Mouse (Mus musculus) lung, postnatal 4 days (tissue): ENCODE measurements around the gene Fgd3.
A peak's percentile ranks its signal among the peaks of the same experiment; 100 is the strongest.

ENCODE experiments used
- DNase-seq, 2 experiments: peaks; one replicate each; pipeline ENCODE4 v3.0.0; 2021

Fgd3 gene

DNA sequence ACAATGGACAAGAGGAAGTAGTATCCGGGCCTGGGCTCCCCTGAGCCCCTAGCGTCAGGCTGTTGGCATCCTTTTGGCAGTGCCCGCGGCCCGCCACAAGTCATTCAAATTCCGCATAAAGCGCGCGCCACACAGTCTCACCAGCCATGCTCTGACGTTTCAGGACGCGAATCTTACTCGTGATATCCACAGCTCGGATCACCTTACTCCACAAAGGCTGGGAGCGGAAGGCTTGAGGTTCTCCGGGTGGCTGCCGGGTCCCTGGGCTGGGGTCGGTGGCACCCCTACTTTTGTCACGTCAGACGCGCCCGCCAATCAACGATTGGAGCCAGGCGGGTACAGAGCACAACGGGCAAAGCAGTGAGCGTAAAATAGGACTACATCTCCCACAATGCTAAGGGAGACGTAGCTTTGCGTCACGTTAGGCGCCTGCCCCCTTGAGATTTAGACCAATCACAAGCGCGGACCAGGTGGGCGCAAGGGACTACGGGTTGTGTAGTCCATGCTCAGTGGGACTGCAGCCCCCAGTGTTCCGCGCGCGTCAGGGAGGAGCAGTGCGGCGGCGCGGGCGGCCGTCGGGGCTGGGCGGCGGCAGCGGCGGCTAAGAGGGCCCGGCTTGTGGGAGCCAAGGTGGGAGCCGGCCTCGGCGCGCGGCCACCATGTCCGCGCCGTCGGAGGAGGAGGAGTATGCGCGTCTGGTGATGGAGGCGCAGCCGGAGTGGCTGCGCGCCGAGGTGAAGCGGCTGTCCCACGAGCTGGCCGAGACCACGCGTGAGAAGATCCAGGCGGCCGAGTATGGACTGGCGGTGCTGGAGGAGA, 21.1 kb upstream of the Fgd3 start, which contains the start of gene Bicd2:
Gene Bicd2 (plus strand): TSS at position 574 of the 819 bp plus-strand sequence.
- DNase-seq = peak; percentile 96 to 98

- peak; percentile 66 to 81 for DNase-seq
Observed at GRCm38 (mm10) chr13:49338893-49339546, 18.9 kb upstream of the Fgd3 start.

DNA sequence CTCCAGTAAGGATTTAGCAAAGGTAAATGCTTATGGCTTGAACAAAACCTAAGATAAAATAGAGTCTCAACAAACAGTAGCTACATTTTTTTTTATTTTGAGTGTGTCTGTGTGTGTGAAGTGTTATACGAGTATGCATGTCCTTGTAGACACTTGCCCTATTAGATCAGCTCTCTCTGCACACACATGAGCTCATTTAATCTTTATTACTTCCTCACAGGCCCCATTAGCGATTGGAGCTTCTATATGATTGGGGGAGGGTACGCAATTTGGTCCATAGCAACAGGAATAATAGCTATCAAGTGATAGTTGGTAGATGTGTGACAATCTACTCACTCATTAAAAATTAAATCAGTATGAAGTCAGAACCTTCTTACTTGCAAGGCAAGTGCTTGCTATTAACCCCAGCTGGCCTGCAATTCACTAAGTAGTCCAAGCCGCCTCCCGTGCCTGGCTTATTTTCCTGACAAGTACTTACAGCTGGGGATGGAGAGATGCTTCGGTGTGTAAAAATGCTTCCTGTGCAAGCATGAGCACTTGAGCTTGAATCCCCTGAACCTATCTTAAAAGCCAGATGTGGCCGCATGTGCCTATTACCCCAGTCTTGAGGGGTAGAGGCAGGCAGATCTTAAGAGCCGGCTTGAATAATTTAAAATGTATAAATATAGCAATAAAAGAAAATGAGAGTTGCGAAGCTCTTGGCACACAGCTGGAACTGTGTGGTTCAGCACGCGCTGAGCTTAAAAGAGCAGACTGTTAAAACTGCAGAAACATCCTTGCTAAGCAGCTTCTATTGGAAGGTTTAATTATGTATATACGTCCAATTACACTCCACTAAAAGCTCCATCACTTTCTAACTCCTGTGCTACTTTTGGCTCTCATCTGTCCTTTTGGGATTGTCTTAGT, 15.2 kb upstream of the Fgd3 start:
- DNase-seq = no peak

DNA sequence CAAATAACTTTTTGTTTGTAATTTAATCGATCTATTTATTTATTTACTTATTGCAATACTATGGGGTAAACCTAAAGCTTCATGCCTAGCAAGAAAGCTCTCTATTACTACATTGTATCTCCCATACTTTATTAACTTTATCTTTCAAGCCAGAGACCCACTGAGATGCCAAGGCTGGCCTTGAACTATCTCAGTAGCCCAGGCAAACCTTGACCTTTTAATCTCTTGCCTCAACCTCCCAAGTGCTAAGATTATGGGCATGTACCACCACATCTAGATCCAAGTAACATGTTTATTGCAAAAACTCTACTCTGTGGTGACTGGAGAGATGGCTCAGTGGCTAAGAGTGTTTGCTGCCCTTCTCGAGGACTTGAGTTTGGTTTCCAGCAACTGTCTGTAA, 13.1 kb upstream of the Fgd3 start:
- DNase-seq = no peak

DNA sequence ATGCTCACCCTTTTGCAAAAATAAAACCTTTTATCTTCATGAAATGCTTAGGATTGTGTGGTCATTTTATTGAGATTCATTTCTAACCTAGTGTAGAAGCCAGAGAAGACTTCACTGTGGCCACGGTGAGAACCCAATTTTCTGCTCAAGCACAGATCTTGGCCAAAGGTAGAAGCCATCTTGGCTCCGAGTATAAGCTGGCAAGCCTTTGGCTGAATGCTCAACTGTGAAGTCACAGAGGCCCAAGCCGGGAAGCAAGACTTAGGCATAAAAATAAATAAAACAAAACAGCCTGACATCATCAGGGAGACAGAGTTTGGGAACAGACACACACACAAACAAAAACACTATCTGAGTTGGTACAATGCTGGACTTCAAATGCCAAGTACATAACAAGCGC, 8.0 kb upstream of the Fgd3 start:
- no peak for DNase-seq

DNA sequence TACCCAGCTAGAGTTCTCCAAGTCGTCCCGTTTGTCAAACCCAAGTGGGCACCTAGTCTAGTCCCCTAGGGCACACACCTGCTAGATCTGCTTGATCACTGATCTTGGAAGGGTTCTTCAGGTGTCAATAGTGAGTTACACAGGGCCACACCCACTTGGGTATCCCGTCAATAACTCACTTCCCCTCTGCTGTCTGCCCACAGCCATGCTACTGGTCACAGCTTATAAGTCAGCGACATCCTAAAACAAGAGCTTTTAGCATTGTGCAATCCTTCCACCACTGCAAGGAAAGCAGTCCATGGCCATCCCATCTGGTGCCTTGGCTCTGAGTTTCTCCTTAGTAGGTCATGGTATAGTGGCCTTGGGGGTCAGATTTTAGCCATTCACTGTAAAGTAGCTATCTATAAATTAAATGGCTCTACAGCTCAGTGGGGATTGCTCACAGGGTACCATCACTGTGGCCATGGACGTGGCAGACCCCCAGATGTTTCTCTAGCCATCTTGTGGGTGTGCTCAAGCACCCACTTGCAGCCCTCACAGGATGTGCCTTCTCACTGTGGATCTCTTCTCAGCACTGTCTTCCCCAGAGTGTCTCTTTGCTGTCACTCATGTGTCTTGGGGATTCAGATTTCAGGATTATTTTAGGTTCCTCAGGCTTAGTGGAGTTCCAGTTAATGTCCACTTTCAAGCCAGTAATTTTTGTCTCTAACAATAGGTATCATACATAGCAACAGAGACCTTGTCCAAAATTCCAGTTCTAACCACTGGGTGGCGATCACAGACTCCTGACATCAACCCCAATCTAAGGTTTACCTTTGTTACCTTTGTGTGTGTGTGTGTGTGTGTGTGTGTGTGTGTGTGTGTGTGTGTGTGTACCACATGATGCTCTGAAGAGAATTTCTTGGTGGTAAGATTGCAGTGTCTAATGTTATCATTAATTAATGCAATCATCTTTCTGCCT, 6.4 kb upstream of the Fgd3 start:
- peak in 1 of 2 experiments; percentile 72 for DNase-seq

GRCm38 (mm10) chr13:49324871-49325270, 4.8 kb upstream of the Fgd3 start:
- no peak for DNase-seq

DNA sequence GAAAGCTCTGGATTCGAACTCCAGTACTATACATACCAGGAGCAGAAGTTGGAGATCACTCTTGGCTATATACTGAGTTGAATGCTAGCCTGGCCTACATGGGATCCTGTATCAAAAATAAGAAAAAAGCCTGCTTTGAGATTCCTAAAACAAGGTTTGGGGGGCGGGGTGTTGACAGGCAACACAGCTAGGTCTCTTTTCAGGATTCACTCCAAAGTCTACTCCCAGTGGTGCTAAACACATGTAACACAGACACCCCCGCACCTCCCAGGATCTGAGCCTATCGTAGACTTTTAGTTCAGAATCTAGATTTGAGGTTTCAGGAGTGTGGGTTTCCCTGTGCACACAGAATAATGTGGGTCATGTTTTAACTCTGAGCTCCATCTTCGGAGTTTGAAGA, 2.6 kb upstream of the Fgd3 start:
- DNase-seq = no peak

DNA sequence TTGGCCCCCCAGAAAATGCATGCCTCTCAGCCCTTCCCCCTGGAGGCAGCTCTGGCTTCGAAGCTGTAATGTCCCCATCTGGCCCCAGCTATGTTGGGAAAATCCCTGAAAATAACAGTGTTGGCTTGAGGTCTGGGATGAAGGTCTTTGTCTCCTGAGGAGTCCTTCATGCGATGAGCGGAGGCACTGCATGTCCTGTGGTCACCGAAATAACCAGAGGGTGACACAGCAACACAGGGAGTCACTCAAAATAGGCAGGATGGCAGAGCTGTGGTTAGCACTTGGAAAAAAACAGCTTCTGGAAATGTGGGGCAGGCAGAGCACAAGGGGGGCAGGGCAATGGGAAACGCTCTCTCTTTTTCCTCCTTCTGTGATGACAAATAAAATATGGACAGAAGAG, 2.1 kb upstream of the Fgd3 start:
- no peak for DNase-seq

DNA sequence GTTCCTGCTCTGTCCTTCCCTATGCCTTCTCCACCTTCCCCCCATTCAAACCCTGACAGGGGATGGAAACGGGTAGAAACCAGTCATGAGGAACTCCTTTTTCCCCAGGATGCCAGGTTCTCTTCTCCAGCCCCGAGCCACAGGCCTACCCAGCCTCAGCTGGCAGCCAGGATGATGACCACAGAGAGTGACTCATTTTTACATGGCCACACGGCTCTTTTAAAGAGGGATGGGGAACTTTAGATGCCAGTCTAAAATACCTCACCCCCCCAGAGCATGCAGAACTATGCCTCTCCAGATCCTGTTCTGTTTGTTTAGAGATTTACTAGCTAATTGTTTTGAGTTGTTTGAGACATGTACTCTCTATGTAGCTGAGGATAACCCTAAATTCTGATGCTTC, 1.3 kb upstream of the Fgd3 start:
- no peak for DNase-seq

DNA sequence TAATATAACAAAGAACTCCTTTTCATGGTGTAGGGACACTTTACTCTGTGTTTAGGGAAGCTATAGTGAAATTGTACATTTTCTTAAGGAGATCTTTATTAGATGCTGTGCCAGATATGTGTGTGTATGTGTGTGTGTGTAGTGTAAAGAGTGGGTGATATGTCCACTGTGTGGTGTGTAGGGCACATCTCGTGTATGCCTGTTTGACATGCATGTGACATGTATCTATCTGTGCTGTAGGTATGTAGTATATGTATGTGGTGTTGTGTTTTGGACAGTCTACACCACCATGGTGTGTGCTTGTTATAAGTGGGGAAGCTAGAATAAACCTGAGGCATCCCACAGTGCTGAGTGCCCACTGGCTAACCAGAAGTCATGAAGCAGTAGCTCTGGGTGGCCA, 403 bp upstream of the Fgd3 start:
- DNase-seq = no peak

- no peak for DNase-seq
Observed at GRCm38 (mm10) chr13:49317914-49318313, 2.2 kb downstream of the Fgd3 start.

DNA sequence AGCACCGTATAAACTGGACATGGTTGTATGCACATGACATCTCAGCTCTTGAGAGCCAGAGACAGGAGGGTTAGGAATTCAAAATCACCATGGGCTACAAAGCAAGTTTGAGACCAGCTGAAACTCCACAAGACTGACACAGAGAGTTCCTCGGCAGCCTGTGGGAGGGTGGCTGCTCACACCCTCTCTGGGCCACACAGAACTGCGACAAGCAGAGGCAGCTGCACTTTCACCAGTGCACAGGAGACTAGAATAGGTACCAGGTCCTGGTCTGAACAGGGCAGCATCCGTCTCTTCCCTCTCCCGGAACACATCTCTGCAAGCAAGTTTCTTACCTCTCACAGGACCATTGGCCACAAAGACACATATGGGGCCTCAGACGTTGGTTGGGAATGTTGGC, 2.6 kb downstream of the Fgd3 start:
- no peak for DNase-seq

DNA sequence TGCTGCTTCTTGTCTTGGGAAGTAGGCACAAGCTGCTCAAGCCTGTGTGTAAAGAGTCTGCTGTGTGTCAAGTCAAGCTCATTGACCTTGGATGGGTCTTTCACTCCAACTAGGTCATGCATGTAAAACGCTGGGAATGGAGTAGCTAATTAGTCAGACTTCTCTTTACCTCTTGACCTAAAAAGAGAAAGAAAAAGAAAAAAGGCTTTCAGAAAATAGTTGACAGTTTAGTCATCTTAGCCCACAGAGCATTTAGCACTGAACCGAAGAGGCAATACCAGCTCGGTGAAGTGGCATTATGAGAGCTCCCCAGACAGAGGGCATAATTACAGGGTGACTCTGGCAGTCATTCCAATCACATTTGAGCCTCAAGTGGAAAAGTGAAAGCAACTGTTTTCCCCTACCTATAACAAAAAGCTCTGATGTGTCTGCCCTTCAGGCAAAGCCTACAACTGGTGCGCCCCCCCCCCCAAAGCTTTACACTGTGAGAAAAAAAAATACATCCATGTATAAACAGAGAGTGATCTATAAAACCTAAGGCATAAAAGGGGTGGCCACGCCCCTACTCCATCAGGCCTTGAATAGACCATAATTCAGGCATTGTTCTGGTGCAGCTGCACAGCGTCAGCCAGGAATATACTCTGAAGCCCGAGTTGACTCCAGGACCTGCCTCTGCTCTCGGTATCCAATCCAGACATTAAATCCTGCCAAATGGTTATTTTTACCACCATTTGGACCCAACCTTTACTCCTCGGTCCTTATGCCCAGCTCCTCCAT, 3.5 kb downstream of the Fgd3 start:
- DNase-seq = no peak

DNA sequence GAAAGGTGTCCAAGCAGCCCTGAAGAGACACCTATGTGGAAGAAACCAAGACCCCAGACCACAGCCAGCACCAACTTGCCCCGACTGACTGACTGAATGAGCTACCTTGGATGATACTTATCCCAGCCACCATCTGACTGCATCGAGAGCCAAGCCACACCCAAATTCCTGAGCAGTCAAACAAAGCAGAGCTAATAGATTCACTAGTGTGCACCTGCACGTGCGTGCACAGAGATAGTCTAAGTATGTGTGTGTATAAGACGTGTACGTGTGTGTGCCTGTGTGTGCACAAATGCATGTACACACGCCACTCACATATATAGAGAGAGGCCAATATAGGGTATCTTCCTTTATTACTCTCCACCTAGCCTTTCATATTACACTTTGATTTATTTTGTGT, 8.5 kb downstream of the Fgd3 start:
- no peak for DNase-seq

- DNase-seq = no peak
Observed at GRCm38 (mm10) chr13:49309501-49309900, 10.6 kb downstream of the Fgd3 start.

- peak; percentile 39 to 68 for DNase-seq
Observed at GRCm38 (mm10) chr13:49308861-49309403, 11.2 kb downstream of the Fgd3 start.

- DNase-seq = no peak
Observed at GRCm38 (mm10) chr13:49308206-49308605, 11.9 kb downstream of the Fgd3 start.

- peak; percentile 68 to 78 for DNase-seq
Observed at GRCm38 (mm10) chr13:49307311-49307969, 12.7 kb downstream of the Fgd3 start.

DNA sequence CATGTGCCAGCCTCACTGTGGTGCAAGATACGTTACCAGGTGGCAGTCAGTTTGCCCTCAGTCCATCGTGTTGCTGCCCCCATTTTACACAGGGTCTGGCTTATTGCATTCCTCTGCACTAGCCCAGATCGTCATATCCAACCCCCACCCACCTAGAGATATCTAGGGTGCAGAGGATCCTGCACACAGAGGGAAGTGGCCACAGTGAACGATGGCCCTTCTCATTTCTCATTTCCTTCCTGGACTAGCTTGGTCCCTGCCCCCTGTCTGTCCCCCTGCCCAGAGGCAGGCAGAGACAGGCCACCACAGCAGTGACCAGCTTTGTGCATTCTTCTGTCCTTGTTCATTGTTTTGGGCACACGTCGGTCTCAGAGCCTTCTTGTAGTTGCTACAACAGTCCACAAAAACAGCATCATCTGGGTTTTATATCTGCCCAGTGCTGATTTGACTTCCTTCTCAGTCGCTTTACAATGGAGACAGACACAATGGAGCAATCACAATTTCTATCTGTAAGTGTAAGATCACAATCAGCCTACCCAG, 13.3 kb downstream of the Fgd3 start:
- DNase-seq = peak; percentile 29 to 48
